ENCODE assay signal across 9 mouse cellular contexts in the genomic region with DNA sequence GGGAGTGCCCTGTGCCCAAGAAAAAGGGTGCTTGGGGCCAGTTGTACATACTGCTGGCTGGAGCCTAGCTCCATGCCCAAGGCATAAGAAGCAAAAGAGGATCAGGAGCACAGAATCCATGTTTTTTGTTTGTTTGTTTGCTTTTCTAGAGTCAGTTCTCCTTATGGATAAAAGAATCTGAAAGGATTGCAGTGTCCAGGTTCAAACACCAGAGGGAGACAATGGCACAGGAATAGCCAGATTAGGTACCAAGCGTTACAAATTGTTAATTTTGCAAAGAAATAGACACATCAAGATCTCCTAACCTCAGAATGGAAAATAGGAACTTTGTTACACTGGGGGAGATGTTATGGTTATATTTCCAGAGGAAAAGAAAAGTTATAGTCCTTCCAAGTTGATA. TPM values are rescaled to one million over a fixed set of nuclear protein-coding genes. Genes with fewer than 3 reads are reported as not detected.
DNase-seq lines count a peak whose midpoint lies in the region; ATAC-seq and TF ChIP-seq lines count a peak whose summit lies in the region.
"Had no signal": no experiment of that assay in that cellular context is flagged by ENCODE, and none has a peak within 500 bp of the region (broad histone marks: within the 10 kb centered on the region; RNA-seq: fewer than 3 reads in every experiment).

No protein-coding gene starts in this region.

- no peak overlapping the region for H3K4me3 ChIP-seq in hindbrain, embryonic 12.5 days
- H3K4me3 ChIP-seq in hindbrain, embryonic 13.5 days = no peak overlapping the region
- no peak overlapping the region for H3K4me3 ChIP-seq in kidney, postnatal 0 days (replicated peaks; ENCODE audit: low read depth, low read length)
- no peak overlapping the region for H3K4me3 ChIP-seq in neural tube, embryonic 14.5 days (ENCODE audit: low read depth, low read length)

- H3K27ac ChIP-seq in hindbrain, embryonic 12.5 days = no peak overlapping the region
- no peak overlapping the region for H3K27ac ChIP-seq in hindbrain, embryonic 13.5 days
- H3K27ac ChIP-seq in kidney, postnatal 0 days = no peak overlapping the region
- H3K27ac ChIP-seq in neural tube, embryonic 14.5 days (ENCODE audit: low read depth, low read length) = no peak overlapping the region

- no peak for TF ChIP-seq POLR2A in brain, embryonic 14.5 days (IDR thresholded peaks at IDR 0.05; ENCODE audit: borderline replicate concordance, extremely low read depth, insufficient read depth, insufficient read length, poor library complexity, severe bottlenecking)

- H3K36me3 ChIP-seq in hindbrain, embryonic 12.5 days = no peaks in the 10 kb centered on the region
- H3K36me3 ChIP-seq in hindbrain, embryonic 13.5 days = no peaks in the 10 kb centered on the region
- no peaks in the 10 kb centered on the region for H3K36me3 ChIP-seq in kidney, postnatal 0 days (ENCODE audit: insufficient read depth, low read length)
- H3K36me3 ChIP-seq in neural tube, embryonic 14.5 days (ENCODE audit: control insufficient read depth, insufficient read depth, low read length) = no peaks in the 10 kb centered on the region

- H3K27me3 ChIP-seq in hindbrain, embryonic 12.5 days = no peaks in the 10 kb centered on the region
- H3K27me3 ChIP-seq in hindbrain, embryonic 13.5 days = no peaks in the 10 kb centered on the region
- no peaks in the 10 kb centered on the region for H3K27me3 ChIP-seq in kidney, postnatal 0 days (ENCODE audit: insufficient read depth, low read length)
- H3K27me3 ChIP-seq in neural tube, embryonic 14.5 days (ENCODE audit: control insufficient read depth, insufficient read depth, low read length) = no peaks in the 10 kb centered on the region

- no peaks in the 10 kb centered on the region for H3K4me1 ChIP-seq in hindbrain, embryonic 12.5 days
- H3K4me1 ChIP-seq in hindbrain, embryonic 13.5 days (replicated peaks) = no peaks in the 10 kb centered on the region
- no peaks in the 10 kb centered on the region for H3K4me1 ChIP-seq in kidney, postnatal 0 days (replicated peaks; ENCODE audit: insufficient read depth, low read length)
- no peaks in the 10 kb centered on the region for H3K4me1 ChIP-seq in neural tube, embryonic 14.5 days (ENCODE audit: control insufficient read depth, insufficient read depth, low read length)

- no peaks in the 10 kb centered on the region for H3K9me3 ChIP-seq in hindbrain, embryonic 12.5 days (replicated peaks)
- no peaks in the 10 kb centered on the region for H3K9me3 ChIP-seq in hindbrain, embryonic 13.5 days
- H3K9me3 ChIP-seq in kidney, postnatal 0 days (replicated peaks; ENCODE audit: low read length) = no peaks in the 10 kb centered on the region
- no peaks in the 10 kb centered on the region for H3K9me3 ChIP-seq in neural tube, embryonic 14.5 days (ENCODE audit: control insufficient read depth, low read length)

- no peak overlapping the region for H3K4me2 ChIP-seq in hindbrain, embryonic 12.5 days (replicated peaks)
- H3K4me2 ChIP-seq in hindbrain, embryonic 13.5 days = no peak overlapping the region
- H3K4me2 ChIP-seq in kidney, postnatal 0 days (ENCODE audit: low read length) = no peak overlapping the region
- no peak overlapping the region for H3K4me2 ChIP-seq in neural tube, embryonic 14.5 days (ENCODE audit: low read depth, low read length)

- TF ChIP-seq CTCF in brain, embryonic 14.5 days (IDR thresholded peaks at IDR 0.05; ENCODE audit: borderline replicate concordance, extremely low read depth, insufficient read depth, insufficient read length) = peak; percentile 53; the same call in 1 of the 2 replicates
- TF ChIP-seq CTCF in kidney, postnatal 0 days (IDR thresholded peaks at IDR 0.05; ENCODE audit: low read depth) = peak; percentile 78

- 0 out of 2 replicates have a peak, but pooled peaks have one; percentile 29 for ATAC-seq in hindbrain, embryonic 12.5 days (ENCODE audit: low FRiP score)
- no peak for ATAC-seq in hindbrain, embryonic 13.5 days (ENCODE audit: low FRiP score)
- no peak for ATAC-seq in kidney, postnatal 0 days (replicated peaks; ENCODE audit: low FRiP score, low read depth)
- peak; percentile 63; the same call in 1 of the 2 replicates for ATAC-seq in neural tube, embryonic 14.5 days (ENCODE audit: low read depth)

- DNase-seq in A20 (ENCODE audit: low read depth, low spot score) = peak; percentile 14
- peak; percentile 59 for DNase-seq in brain, embryonic 14.5 days (ENCODE audit: low read depth)
- peak; percentile 22 for DNase-seq in kidney, postnatal 0 days (ENCODE audit: low spot score)
- no peak for DNase-seq in gastrocnemius, adult 8-10 months (ENCODE audit: low spot score in 2 of 2)
- DNase-seq in adrenal gland, adult 2 months = no peak

- no peak overlapping the region for H3K9ac ChIP-seq in hindbrain, embryonic 12.5 days
- no peak overlapping the region for H3K9ac ChIP-seq in hindbrain, embryonic 13.5 days
- H3K9ac ChIP-seq in kidney, postnatal 0 days (ENCODE audit: low read depth, low read length) = no peak overlapping the region
- no peak overlapping the region for H3K9ac ChIP-seq in neural tube, embryonic 14.5 days (replicated peaks; ENCODE audit: low read depth, low read length)

- WGBS in hindbrain, embryonic 12.5 days = 16% methylated on average over 1 of the region's 1 CpGs
- WGBS in hindbrain, embryonic 13.5 days = 19% methylated on average over 1 of the region's 1 CpGs
- 8% methylated on average over 1 of the region's 1 CpGs for WGBS in kidney, postnatal 0 days
- WGBS in neural tube, embryonic 14.5 days = 9% methylated on average over 1 of the region's 1 CpGs

RNA-seq across cellular contexts. Expression of a gene that starts 23.7 kb away (rescaled TPM):
- polyA plus RNA-seq in hindbrain, embryonic 12.5 days (2016; fragmentation: Nextera tagmentation; extraction: Ambion mirVana) = not detected in 2 replicates
- polyA plus RNA-seq in hindbrain, embryonic 13.5 days (2015; fragmentation: Nextera tagmentation; extraction: Ambion mirVana) = not detected in 2 replicates
- not detected in 2 replicates for polyA plus RNA-seq in brain, embryonic 14.5 days (2012; rRNA removed)
- polyA plus RNA-seq in kidney, postnatal 0 days (2015; fragmentation: Nextera tagmentation; extraction: Ambion mirVana) = not detected in 2 replicates
- polyA plus RNA-seq in neural tube, embryonic 14.5 days (2014; fragmentation: Nextera tagmentation; extraction: Ambion mirVana) = not detected in 2 replicates
- total RNA-seq in gastrocnemius, adult 8-10 months (2022) = not detected
- not detected for total RNA-seq in adrenal gland, adult 2 months (2021)
- polyA plus RNA-seq in adrenal gland, adult 2 months (2012; rRNA removed) = not detected in 2 replicates
- total RNA-seq: heart, postnatal 14 days had no signal

Comparison
In these comparisons a context has a peak if more than half of its experiments do, and no peak if none do; other contexts are left out.
1. ATAC-seq: peak in hindbrain, embryonic 12.5 days (single experiment) and neural tube, embryonic 14.5 days (single experiment); none in hindbrain, embryonic 13.5 days (single experiment) and kidney, postnatal 0 days (single experiment).
2. DNase-seq: peak in A20 (single experiment), brain, embryonic 14.5 days (single experiment) and kidney, postnatal 0 days (single experiment); none in gastrocnemius, adult 8-10 months (0 of 2) and adrenal gland, adult 2 months (single experiment).